Mouse (Mus musculus): ENCODE data around the gene Hcrtr2. TPM values are rescaled to one million over a fixed set of nuclear protein-coding genes. Genes with fewer than 3 reads are reported as not detected.

Gene Hcrtr2
- total RNA-seq, 2 experiments from 2014 or later: 6.4 to 6.6 TPM

DNA sequence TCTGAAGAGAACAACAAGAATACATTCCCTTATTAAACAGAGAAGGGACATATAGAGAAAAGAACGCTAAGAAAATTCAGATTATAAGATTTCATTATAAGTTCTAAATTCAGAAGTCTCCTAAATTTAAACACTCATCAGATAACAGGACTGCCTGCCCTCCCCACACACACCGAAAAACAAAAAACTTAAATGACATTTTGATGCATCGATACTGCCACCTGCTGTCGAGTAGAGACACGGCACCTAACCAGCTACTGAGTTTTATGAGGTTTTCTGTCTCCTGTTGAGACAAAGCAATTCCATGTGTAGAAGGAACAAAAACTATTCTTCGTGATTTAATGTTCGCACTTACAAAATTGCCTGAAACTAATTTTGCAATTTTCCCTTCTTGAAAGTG lies 87.0 kb downstream of the Hcrtr2 start:
- peak; percentile 54 for DNase-seq
- intact Hi-C loops (cut with DNase I): loop anchor here (5.0 kb wide), 1 partner anchor 474 kb away; no protein-coding TSS in a partner anchor

DNA sequence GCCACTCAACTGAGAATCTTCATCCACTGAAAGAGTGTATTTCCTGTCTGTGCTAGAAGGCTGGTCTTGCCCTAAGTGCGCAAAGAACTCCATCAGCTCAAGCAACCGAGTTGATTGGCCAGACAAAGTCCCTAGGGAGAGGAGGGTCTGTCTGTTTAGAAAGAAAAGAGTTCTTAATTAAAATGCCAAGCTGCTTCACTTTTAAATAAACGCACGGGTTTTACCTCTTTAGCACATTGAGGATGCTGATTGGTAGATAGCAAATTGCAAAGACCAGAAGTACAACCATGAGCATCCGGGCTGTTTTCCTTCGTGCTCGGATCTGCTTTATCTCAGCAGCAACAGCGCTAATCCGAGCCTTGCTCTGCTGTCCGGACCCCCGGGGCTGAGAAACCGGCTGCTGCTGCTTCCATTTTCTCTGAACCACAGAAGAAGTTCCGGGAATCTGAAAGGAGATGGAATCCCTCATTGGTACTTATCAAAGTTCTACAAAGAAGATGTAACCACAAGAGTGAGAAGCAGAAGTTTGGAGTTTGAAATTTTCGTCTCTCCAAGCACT lies 87.6 kb downstream of the Hcrtr2 start:
- intact Hi-C loops (cut with DNase I): loop anchor here (5.0 kb wide), 1 partner anchor 474 kb away; no protein-coding TSS in a partner anchor

DNA sequence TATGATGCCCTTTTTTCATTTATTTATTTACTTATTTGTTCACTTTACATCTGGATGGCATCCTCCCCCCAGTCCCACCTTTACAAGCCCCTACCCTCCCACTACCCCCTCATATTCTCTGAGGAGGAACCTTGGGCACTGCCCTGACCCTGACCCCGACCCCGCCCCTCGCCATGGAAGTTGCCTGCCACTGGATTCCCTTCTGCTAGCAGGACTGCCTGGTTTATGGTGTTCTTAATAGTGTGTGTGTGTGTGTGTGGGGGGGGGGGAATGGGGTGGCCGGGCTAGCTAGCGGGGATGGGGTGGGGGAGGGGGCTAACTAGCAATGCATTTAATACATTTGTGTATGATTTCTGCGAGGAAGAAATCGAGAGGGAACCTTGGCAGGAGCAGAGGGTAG lies 88.8 kb downstream of the Hcrtr2 start:
- DNase-seq: no peak
- intact Hi-C loops (cut with DNase I): loop anchor here (5.0 kb wide), 1 partner anchor 473 kb away; no protein-coding TSS in a partner anchor

More for the DNA sequence above, 87.6 kb downstream of the Hcrtr2 start:
- peak; percentile 53 for DNase-seq

DNA sequence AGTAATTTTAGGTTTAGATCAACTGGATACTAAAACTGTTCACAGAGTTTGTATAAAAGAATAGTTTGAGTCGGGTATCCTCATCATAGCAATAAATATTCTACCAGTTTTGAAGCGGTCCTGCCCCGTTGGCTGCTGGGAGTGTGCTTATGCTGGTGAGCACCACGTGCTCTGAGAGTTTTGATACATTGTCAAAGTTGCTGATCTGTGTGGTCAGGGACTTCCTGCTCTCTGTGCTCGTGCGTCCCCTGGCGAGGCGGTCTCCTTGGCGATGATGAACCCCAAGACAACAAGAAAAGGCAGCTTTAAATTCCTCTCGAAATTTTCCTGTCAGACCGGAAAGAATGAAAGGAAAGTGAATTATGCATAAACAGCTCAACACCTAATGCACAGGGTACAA lies 93.3 kb downstream of the Hcrtr2 start:
- intact Hi-C loops (cut with DNase I): no loop called here
- DNase-seq: no peak

DNA sequence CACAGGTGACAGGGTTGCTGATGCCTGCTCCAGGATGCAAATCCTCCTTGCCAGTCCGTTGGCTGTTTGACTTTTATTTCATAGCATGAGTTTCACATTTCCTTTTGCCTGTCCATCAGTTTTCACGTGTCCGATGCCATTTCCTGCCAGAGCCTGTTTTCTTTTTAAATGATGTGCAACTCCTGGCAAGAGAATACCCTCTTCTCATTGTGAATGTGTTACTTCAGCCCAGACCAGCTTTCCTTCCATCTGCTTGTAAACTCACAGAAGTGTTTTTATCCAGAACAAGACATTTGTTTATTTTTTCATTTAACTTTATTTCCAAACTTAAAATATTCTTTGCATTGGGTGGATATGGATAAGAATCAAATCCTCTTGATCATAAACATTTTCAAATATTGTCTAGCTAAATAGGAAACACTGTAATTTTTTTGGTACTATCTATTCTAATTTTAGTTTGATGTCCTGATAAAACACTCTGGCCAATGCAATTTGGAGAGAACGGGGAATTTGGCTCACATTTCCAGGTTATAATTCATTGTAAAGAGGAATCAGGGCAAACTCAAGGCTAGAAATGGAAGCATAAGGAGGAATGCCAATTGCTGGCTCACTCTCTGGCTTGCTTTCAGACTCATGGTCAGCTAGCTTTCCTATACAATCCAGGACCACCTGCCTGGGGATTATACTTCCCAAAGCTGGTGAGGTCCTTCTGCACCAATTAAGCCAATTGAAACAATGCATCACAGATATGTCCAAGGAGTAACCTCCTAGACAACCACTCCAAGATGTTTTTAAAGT lies 106.3 kb downstream of the Hcrtr2 start:
- intact Hi-C loops (cut with DNase I): no loop called here
- DNase-seq: no peak

DNA sequence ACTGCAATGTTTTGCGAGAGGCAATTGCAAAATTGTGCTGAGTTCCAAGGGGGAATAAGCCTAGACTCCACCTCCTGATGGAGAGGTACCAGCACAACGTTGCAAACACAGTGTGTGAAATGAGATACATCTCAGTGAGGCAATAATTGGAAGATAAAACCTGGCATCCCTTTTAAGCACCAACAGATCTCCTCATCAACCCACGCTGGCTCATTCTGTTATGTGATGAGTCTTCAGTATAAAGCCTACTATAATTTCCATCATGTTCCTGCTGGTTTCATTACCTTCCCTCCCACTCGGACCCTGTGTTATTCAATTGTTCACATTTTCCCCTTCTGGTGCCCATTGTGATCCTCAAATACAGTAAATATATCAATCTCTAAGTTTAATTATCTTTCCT lies 109.0 kb downstream of the Hcrtr2 start:
- intact Hi-C loops (cut with DNase I): no loop called here
- DNase-seq: no peak

DNA sequence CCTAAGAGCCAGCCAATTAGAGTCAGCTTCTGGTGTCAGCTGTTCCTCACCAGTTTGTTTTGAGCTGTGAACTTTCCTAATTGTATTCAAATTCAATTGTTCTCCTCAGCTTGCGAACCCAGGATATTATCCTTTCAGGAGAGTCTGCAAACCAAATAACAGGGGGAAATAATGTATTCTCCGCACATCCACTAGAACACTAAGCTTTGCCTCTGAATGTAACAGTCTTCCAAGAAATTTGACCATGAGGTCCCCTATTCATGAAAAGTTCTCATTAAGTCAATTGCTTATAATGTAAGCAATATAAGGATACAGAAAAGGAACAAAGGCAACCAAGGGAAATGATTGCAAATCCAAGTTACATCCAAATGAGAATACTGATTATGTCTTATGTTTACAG lies 110.1 kb downstream of the Hcrtr2 start, which contains the start of gene Gfral:
Gene Gfral, minus strand, starts transcription at position 101 of the 400 bp plus-strand sequence.
- no peak for DNase-seq
- intact Hi-C loops (cut with DNase I): no loop called here

DNA sequence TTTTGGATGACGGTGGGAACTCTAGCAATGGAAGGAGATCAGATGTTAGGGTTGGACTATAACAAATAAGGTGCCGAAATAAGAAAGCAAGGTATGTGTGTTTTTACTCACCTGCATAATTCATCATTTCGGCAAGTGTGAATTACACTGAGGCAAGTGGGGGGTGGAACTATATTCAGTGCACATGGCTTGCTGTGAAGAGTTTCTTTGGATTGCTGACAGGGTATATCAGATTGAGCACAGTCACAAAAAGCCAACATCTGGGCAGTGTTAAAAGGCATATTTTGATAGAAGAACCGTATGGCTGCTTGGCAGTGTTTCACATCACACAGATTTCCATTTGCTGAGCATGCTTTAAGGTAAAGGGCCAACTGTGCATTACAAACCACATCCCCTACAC lies 126.7 kb downstream of the Hcrtr2 start:
- DNase-seq: no peak
- intact Hi-C loops (cut with DNase I): no loop called here

DNA sequence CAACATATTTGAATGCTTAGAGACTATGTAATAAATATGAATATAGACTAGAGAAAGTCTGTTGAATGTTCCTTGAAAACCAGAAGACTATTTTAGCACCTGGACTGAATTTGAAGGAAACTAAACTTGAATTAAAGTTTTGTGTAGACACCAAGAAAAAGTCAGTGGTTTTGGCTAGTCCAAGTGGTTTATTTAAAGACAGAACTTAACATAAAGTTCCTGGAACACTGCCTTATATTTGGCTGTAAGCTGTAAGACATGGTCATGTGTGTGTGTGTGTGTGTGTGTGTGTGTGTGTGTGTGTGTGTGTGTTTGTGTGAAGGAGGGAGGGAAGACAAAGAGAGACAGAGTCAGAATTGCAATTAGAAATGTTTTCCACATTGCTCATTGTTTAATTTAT lies 144.4 kb downstream of the Hcrtr2 start:
- no peak for DNase-seq
- intact Hi-C loops (cut with DNase I): no loop called here

Other genes with a start within 250 kb of the Hcrtr2 start
- not detected for gene Gfral, start 110.2 kb downstream of the Hcrtr2 start, total RNA-seq (2021)
- gene Fam83b, start 243.3 kb upstream of the Hcrtr2 start, total RNA-seq (2021): under 1 TPM; 0.18 to 0.24 TPM